ENCODE assay signal across 8 mouse cellular contexts in the genomic region with DNA sequence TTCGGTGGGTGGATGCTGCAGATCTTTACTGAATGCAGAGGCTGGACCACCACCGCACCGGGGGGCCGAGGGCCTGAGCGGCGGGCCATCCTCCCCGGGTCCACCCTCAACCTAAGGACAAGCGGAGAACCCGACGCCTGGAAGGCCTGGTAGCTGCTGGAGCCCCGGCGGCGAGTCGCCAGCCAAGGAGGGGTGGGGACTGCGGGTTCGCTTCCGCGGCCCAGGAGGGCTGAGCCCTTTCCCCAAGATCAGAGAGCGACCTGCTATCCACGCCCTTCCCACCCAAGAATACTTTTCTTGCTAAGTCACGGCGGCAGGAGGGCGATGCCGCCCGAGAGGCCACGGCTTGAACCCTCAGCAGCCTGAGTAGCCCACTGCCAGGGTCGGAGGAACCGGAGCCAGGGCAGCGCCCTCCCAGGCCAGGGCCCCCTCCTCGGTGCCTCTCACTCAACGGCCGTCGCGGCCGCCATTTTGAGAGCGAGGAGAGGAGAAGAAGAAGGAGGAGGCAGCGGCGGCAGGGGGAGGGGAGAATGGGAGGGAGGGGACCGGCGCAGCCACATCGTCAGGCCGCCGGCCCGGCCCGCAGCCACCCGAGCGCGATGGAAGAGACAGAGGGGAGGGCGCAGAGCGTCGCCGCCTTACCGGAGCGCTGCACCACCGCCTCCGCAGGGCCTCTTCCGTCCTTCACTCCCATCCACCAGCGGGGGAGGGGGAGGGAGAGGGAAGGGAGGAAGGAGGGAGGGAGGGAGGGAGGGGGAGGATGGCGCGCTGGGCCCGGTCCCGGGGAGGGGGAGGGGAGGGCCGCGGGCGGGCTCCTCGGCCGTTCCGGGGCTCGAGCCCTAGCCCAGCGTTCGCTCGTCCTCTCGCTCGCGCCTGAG. TPM values are rescaled to one million over a fixed set of nuclear protein-coding genes. Genes with fewer than 3 reads are reported as not detected.
A peak's percentile ranks its signal among the peaks of the same experiment; 100 is the strongest.
DNase-seq lines count a peak whose midpoint lies in the region; ATAC-seq and TF ChIP-seq lines count a peak whose summit lies in the region.

No protein-coding gene starts in this region.

- intact Hi-C loops in left cerebral cortex, postnatal 10 days (cut with DNase I): no loop called here

- no peak for TF ChIP-seq CTCF in cortical plate, adult 2 months (IDR thresholded peaks at IDR 0.05; ENCODE audit: extremely low read depth, insufficient read depth, low read length)

- H3K4me3 ChIP-seq in cortical plate, adult 2 months (ENCODE audit: insufficient read depth, low read length): peak overlapping the region; percentile 100

- peak overlapping the region; percentile 100 for H3K27ac ChIP-seq in cortical plate, adult 2 months (ENCODE audit: insufficient read depth, low read length)

- peaks cover 4% of the 10 kb centered on the region; the same call in 1 of the 2 replicates for H3K4me1 ChIP-seq in cortical plate, adult 2 months (ENCODE audit: control insufficient read depth, insufficient read depth, low read length)

- no peak for TF ChIP-seq POLR2A in cortical plate, adult 2 months (IDR thresholded peaks at IDR 0.05; ENCODE audit: extremely low read depth, insufficient read depth, low read length)

- peak; percentile 69 for ATAC-seq in activated CD4-positive, CD25-positive, alpha-beta regulatory T cell, adult 4 months
- ATAC-seq in inflammation-experienced regulatory T-cells, adult 6 months: peak; percentile 71
- ATAC-seq in megakaryocyte-erythroid progenitor cell, adult 5-6 weeks (replicated peaks; ENCODE audit: low FRiP score, low TSS enrichment, poor library complexity, severe bottlenecking): peak; percentile 74

- DNase-seq in gastrocnemius, postnatal 10 days: peak; percentile 81
- DNase-seq in left cerebral cortex, postnatal 10 days (ENCODE audit: extremely low spot score in 1 of 2, low spot score in 2 of 2): peak; percentile 75 to 93
- DNase-seq in right cerebral cortex, postnatal 25 days: peak; percentile 84
- DNase-seq in urinary bladder, postnatal 4 days (ENCODE audit: low spot score in 2 of 2): peak; percentile 77 to 87

RNA-seq across cellular contexts. Expression of a gene that starts 0.9 kb away (rescaled TPM):
- polyA plus RNA-seq in activated CD4-positive, CD25-positive, alpha-beta regulatory T cell, adult 4 months (2017; shearing (Covaris generic)): 10 to 100 TPM; 59.5 to 79.2 TPM
- polyA plus RNA-seq in cortical plate, adult 2 months (2012; rRNA removed): 177 and 180 TPM in 2 replicates
- 100 to 1,000 TPM; 110 to 113 TPM for total RNA-seq in gastrocnemius, postnatal 10 days (2021)
- polyA plus RNA-seq in inflammation-experienced regulatory T-cells, adult 6 months (2017; shearing (Covaris generic)): 10 to 100 TPM; 79.4 to 92.1 (median 81.5) TPM
- total RNA-seq in left cerebral cortex, postnatal 10 days (2021): 100 to 1,000 TPM; 481 to 489 TPM
- total RNA-seq in megakaryocyte-erythroid progenitor cell, adult 5-6 weeks (2014; fragmentation: Nextera tagmentation): 41.2 and 43.9 TPM in 2 replicates
- 46.5 and 58.5 TPM in 2 replicates for total RNA-seq in megakaryocyte-erythroid progenitor cell, adult 5-6 weeks (2017)

RNA-seq across cellular contexts. Expression of a gene that starts 47.0 kb away (rescaled TPM):
- 10 to 100 TPM; 26.3 to 33.5 TPM for polyA plus RNA-seq in activated CD4-positive, CD25-positive, alpha-beta regulatory T cell, adult 4 months (2017; shearing (Covaris generic))
- polyA plus RNA-seq in cortical plate, adult 2 months (2012; rRNA removed): 14.4 and 15.1 TPM in 2 replicates
- total RNA-seq in gastrocnemius, postnatal 10 days (2021): 10 to 100 TPM in 1 of 2 experiments, 1 to 10 TPM in 1; 9.1 to 11.7 TPM
- polyA plus RNA-seq in inflammation-experienced regulatory T-cells, adult 6 months (2017; shearing (Covaris generic)): 10 to 100 TPM; 29.2 to 32.2 (median 31.5) TPM
- 10 to 100 TPM; 15.1 to 18.0 TPM for total RNA-seq in left cerebral cortex, postnatal 10 days (2021)
- 18.0 and 36.3 TPM in 2 replicates for total RNA-seq in megakaryocyte-erythroid progenitor cell, adult 5-6 weeks (2014; fragmentation: Nextera tagmentation)
- total RNA-seq in megakaryocyte-erythroid progenitor cell, adult 5-6 weeks (2017): 43.1 and 44.7 TPM in 2 replicates

Comparison
In these comparisons a context has a peak if more than half of its experiments do, and no peak if none do; other contexts are left out.
1. Peak in every context shown above with its lines: DNase-seq, ATAC-seq, H3K4me3 ChIP-seq and H3K27ac ChIP-seq.
2. RNA of a gene that starts 0.9 kb away (total RNA-seq): 481 to 489 TPM in left cerebral cortex, postnatal 10 days; 110 to 113 TPM in gastrocnemius, postnatal 10 days and 41.2 to 58.5 TPM in megakaryocyte-erythroid progenitor cell, adult 5-6 weeks; every median in the first group is over 4 times any median in the second.